Mouse (Mus musculus): ENCODE data around the gene Fam25c. TPM values are rescaled to one million over a fixed set of nuclear protein-coding genes. Genes with fewer than 3 reads are reported as not detected.

Gene Fam25c
- polyA plus RNA-seq, 1 experiment from 2014 or later, result not detected

DNA sequence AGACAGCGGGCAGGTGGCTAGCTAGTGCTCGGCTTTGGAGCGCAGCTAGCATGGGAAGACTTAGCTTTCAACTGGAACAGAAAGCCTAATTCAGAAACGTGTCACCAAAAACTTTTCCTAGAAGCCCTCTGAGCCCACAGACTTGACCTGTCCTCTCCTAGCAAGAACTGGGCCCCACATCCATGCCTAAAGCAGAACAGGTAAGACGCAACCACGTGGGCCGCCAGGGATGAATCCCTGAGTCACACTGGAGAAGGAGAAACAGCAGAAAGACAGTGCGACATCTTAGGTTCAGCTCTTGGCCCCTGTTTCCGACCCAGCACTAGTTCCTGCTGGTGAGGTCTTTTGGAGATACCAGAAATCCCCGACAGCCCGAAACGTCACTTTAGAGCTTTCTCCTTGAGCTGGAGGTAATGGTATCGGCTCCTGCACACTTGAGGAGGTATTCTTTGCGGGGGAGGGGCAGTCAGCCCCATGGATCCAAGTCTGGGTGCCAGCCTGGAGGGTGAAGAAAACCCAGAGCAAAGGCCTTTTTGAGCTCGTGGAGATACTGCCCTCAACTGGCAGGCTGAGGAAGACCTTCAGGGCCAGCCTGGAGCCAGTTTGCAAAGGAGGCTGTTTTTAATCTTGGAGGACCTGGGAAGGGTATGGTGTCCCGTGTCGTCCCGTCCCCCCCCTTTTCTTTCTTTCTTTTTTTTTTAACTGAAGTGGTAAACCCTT is 7.7 kb upstream of the Fam25c start:
- H3K4me2 ChIP-seq (replicated peaks), result peak overlapping the region; percentile 86
- peak overlapping the region; percentile 46 for H3K4me3 ChIP-seq
- H3K9ac ChIP-seq (replicated peaks), result peak overlapping the region; percentile 64
- H3K27me3 ChIP-seq, result no peaks in the 10 kb centered on the region
- no peak overlapping the region; the same call in 1 of the 2 replicates for H3K27ac ChIP-seq (replicated peaks)
- H3K9me3 ChIP-seq, result no peaks in the 10 kb centered on the region
- WGBS, result 34% methylated on average over 18 of the region's 18 CpGs
- H3K36me3 ChIP-seq, result no peaks in the 10 kb centered on the region
- H3K4me1 ChIP-seq, result peaks cover 16% of the 10 kb centered on the region
- peak; percentile 72 for ATAC-seq (replicated peaks)

DNA sequence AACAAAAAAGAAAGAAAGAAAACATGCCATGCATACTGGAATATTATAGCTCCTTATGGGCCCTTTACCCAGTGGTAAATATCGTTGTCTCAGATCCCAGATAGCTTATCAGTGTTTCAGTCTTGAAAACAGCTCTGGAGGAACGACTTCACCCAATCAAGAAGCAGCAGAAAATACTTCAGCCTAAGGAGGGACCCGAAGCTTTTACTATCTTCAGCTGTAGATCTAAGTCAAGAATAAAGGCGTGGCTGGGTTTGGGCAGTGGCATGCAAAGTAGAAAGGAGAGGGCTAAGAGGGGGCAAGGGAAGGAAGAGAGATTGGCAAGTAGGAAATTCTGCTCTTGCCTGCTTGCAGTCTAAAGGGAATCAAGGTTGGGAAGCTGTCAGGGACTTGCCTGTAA is 6.9 kb upstream of the Fam25c start:
- no peak overlapping the region for H3K4me2 ChIP-seq (replicated peaks)
- no peak overlapping the region for H3K27ac ChIP-seq (replicated peaks)
- H3K4me3 ChIP-seq, result no peak overlapping the region
- no peak for ATAC-seq (replicated peaks)
- 87% methylated on average over 4 of the region's 4 CpGs for WGBS
- no peak overlapping the region for H3K9ac ChIP-seq (replicated peaks)
- peaks cover 16% of the 10 kb centered on the region for H3K4me1 ChIP-seq
- no peaks in the 10 kb centered on the region for H3K9me3 ChIP-seq
- no peaks in the 10 kb centered on the region for H3K27me3 ChIP-seq
- no peaks in the 10 kb centered on the region for H3K36me3 ChIP-seq

DNA sequence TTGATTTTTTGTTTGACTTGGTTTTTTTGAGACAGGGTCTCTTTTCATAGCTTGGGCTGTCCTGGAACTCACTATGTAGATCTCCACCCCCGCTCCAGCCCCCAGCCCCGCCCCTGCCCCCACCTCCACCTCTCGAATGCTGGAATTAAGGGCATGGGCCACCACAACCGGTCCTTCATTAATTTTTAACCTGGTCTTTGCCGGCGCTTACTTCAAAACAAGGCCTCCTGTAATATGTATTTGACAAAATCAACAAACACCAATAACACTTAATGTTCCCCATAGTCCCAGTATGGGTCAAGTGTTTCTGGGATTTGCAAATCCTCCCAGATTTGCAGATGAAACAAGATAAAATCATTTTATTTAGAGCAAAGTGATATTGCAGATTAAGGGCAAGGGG is 5.0 kb upstream of the Fam25c start:
- H3K27ac ChIP-seq (replicated peaks), result no peak overlapping the region
- H3K36me3 ChIP-seq, result no peaks in the 10 kb centered on the region
- H3K4me1 ChIP-seq, result peaks cover 16% of the 10 kb centered on the region
- no peaks in the 10 kb centered on the region for H3K27me3 ChIP-seq
- no peak overlapping the region for H3K4me3 ChIP-seq
- H3K9ac ChIP-seq (replicated peaks), result no peak overlapping the region
- WGBS, result 41% methylated on average over 6 of the region's 6 CpGs
- ATAC-seq (replicated peaks), result no peak
- H3K4me2 ChIP-seq (replicated peaks), result no peak overlapping the region
- no peaks in the 10 kb centered on the region for H3K9me3 ChIP-seq

DNA sequence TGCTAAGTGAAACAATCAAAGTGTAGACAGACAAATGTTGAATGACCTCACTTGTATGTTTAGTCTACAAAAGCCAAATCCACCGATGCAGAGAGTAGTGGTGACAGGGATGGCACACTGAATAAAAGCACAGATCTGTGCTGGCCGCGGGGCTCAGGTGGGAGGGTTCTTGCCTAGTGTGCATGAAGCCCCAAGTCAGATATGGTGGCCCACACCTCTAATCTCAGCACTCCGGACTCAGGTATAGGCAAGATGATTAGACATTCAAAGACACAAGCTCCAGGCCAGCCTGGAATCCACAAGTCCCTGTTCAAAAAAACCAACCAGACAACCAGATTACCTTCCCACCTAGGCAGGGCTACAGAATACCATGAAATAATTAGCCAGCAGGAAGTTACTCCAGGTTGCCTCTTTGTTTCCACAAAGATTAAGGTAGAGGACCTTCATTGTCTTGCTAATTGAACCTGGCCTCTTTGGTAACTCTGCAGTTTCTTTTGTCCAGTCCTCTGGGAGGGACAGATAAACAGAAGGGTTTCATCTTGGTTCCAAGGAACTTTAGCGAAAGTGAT is 4.5 kb upstream of the Fam25c start:
- WGBS, result 25% methylated on average over 5 of the region's 5 CpGs
- Histone ChIP-seq H3K9ac (replicated peaks) (no peak overlapping the region), H3K27me3 (no peaks in the 10 kb centered on the region), H3K9me3 (no peaks in the 10 kb centered on the region), H3K27ac (replicated peaks) (no peak overlapping the region), H3K4me2 (replicated peaks) (no peak overlapping the region), H3K4me1 (peaks cover 16% of the 10 kb centered on the region), H3K36me3 (no peaks in the 10 kb centered on the region), H3K4me3 (no peak overlapping the region)
- ATAC-seq (replicated peaks), result no peak

DNA sequence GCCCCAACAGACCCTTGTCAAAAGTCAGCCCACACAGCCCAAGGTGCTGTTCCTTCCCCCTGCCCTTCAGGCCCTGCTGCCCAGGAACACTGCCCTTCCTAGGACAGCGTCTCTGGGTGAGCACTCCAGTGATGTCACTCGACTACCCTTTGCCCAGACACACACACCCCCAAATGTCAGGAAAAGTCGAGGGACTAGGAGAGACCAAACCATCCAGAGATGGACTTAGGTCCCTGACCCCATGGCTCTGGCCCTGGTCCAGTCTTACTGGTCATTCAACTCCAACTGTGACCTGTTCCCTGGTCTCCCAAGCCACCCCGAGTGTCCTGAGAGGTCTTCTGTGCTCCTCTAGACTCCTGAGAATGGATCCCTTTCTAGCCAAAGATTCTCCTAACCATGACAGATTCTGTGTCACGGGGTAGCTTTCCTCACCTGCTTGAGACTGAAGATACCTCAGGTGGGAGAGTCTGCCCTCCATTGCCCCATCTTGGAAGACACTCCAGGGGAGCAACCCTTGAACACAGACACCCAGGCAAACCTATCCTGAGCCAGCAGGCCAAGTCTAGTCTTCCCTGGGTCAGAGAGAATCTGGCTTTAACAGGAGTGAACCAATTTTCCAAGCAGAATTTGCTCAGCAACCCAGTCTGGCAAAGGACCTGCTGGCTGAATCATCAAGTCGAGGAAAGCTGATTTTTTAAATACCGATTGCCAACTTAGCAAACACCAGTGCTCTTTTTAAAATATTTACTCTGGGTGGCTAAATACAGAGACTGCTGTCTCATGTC is 2.6 kb upstream of the Fam25c start:
- Histone ChIP-seq H3K36me3 (no peaks in the 10 kb centered on the region), H3K9me3 (no peaks in the 10 kb centered on the region), H3K27me3 (no peaks in the 10 kb centered on the region), H3K4me1 (no peaks in the 10 kb centered on the region), H3K9ac (replicated peaks) (no peak overlapping the region), H3K4me2 (replicated peaks) (no peak overlapping the region), H3K27ac (replicated peaks) (no peak overlapping the region), H3K4me3 (no peak overlapping the region)
- ATAC-seq (replicated peaks), result no peak
- WGBS, result 73% methylated on average over 7 of the region's 7 CpGs

DNA sequence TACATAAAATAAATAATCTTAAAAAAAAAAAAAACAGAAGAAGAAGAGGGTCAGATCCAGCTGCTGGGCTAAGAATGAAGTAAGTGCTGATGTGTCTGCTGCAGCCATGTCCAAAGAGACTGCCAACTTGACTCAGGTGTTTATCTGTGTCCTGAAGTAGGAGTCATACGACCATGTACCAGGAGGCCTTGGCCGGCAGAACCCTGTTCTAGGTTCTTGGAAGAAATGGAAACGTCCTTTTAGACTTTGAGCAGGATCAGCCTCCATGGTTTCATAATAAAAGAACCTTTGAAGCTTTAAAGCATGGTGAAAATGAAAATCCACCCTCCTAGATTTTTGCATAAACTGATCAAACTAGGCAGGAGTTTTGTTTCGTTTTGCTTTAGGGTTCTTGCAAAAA is 777 bp downstream of the Fam25c start:
- H3K4me1 ChIP-seq, result no peaks in the 10 kb centered on the region
- H3K27me3 ChIP-seq, result no peaks in the 10 kb centered on the region
- H3K4me2 ChIP-seq (replicated peaks), result no peak overlapping the region
- no peak overlapping the region for H3K27ac ChIP-seq (replicated peaks)
- no peaks in the 10 kb centered on the region for H3K9me3 ChIP-seq
- H3K4me3 ChIP-seq, result no peak overlapping the region
- no peak for ATAC-seq (replicated peaks)
- WGBS, result 85% methylated on average over 4 of the region's 4 CpGs
- no peak overlapping the region for H3K9ac ChIP-seq (replicated peaks)
- no peaks in the 10 kb centered on the region for H3K36me3 ChIP-seq

DNA sequence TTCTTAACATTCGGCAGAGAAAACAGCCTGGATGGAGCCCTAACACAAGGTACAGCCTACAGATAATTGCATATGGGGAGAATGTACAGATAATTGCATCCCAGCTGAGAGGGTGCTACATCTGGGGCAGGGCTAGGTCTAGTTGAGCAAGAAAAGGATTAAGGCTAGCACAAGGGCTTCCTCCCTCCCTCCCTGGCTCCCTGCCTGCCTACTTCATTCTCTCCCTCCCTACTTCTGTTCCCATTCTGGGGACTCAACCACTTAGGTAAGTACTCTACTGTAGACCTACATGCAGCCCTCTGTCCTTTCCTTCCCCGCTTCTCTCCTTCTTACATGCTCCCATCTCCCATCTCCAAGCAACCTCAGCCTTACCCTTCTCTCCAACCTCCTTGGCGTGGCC is 1.9 kb downstream of the Fam25c start:
- WGBS, result 84% methylated on average over 3 of the region's 3 CpGs
- no peak overlapping the region for H3K4me3 ChIP-seq
- no peaks in the 10 kb centered on the region for H3K27me3 ChIP-seq
- H3K9ac ChIP-seq (replicated peaks), result no peak overlapping the region
- H3K27ac ChIP-seq (replicated peaks), result no peak overlapping the region
- no peak for ATAC-seq (replicated peaks)
- no peak overlapping the region for H3K4me2 ChIP-seq (replicated peaks)
- no peaks in the 10 kb centered on the region for H3K4me1 ChIP-seq
- no peaks in the 10 kb centered on the region for H3K36me3 ChIP-seq
- no peaks in the 10 kb centered on the region for H3K9me3 ChIP-seq

DNA sequence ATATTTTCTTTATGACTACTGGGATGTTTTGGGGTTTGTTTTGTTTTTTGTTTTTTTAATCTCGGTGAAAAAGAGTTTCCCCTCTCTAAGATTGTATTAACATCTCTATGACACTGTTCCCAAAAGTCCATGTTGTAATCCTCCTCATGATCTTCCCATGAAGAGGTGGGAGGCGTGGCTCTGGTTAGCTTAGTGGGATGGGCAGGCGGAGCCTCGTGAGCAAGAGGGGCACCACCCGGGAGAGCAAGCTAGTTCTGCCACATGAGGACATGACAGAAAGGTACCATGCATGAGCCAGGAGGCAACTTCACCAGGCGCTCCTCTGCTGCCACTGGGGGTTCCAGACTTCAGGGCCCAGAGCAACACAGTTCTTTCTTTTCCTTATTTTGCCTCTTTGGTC is 2.7 kb downstream of the Fam25c start:
- Histone ChIP-seq H3K4me2 (replicated peaks) (no peak overlapping the region), H3K4me3 (no peak overlapping the region), H3K36me3 (no peaks in the 10 kb centered on the region), H3K9me3 (no peaks in the 10 kb centered on the region), H3K27me3 (no peaks in the 10 kb centered on the region), H3K9ac (replicated peaks) (no peak overlapping the region), H3K27ac (replicated peaks) (no peak overlapping the region), H3K4me1 (no peaks in the 10 kb centered on the region)
- WGBS, result 69% methylated on average over 6 of the region's 6 CpGs
- ATAC-seq (replicated peaks), result no peak

DNA sequence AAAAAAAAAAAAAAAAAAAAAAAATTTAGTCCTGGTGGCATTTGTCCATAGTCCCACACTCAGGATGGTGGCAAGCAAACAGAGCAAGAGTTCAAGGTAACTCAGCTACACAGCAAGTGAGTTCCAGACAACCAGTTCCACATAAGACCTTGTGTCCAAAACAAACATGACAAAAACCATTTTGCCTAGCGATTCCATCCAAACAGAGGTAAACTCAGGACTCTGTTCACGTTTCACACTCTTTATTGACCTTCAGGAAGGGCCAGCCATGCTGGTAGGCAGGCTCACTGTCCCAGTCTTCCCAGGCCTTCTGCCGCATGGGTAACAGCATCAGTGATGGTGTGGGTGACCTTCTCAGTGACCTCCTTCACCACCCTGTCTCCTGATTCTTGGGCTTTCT is 3.6 kb downstream of the Fam25c start:
- no peaks in the 10 kb centered on the region for H3K27me3 ChIP-seq
- no peak overlapping the region for H3K4me3 ChIP-seq
- H3K9me3 ChIP-seq, result no peaks in the 10 kb centered on the region
- no peak overlapping the region for H3K27ac ChIP-seq (replicated peaks)
- no peaks in the 10 kb centered on the region for H3K4me1 ChIP-seq
- ATAC-seq (replicated peaks), result no peak
- no peak overlapping the region for H3K4me2 ChIP-seq (replicated peaks)
- 78% methylated on average over 3 of the region's 3 CpGs for WGBS
- no peak overlapping the region for H3K9ac ChIP-seq (replicated peaks)
- H3K36me3 ChIP-seq, result no peaks in the 10 kb centered on the region

DNA sequence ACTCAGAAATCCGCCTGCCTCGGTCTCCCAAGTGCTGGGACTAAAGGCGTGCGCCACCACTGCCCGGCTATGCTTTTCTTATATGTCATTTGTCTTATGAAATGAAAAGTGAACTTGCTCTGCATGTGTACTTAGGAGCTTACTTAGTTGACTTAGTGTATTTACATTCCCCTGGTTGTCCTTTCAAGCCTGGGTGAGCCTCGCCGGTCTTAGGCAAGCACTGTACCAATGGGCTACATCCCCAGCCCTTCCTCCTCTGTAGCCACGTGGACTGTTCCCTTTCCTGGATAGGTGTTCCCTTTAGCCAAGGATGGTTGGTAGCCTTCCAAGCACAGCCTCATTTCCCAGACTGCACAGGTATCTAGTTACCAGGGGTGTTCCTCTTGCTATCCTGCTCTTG is 6.2 kb downstream of the Fam25c start:
- H3K4me3 ChIP-seq, result no peak overlapping the region
- ATAC-seq (replicated peaks), result no peak
- H3K9ac ChIP-seq (replicated peaks), result no peak overlapping the region
- peaks cover 5% of the 10 kb centered on the region; the same call in 1 of the 2 replicates for H3K36me3 ChIP-seq
- no peak overlapping the region for H3K4me2 ChIP-seq (replicated peaks)
- 87% methylated on average over 8 of the region's 8 CpGs for whole genome bisulfite sequencing
- H3K27me3 ChIP-seq, result no peaks in the 10 kb centered on the region
- H3K27ac ChIP-seq (replicated peaks), result no peak overlapping the region
- no peaks in the 10 kb centered on the region for H3K4me1 ChIP-seq
- H3K9me3 ChIP-seq, result no peaks in the 10 kb centered on the region

DNA sequence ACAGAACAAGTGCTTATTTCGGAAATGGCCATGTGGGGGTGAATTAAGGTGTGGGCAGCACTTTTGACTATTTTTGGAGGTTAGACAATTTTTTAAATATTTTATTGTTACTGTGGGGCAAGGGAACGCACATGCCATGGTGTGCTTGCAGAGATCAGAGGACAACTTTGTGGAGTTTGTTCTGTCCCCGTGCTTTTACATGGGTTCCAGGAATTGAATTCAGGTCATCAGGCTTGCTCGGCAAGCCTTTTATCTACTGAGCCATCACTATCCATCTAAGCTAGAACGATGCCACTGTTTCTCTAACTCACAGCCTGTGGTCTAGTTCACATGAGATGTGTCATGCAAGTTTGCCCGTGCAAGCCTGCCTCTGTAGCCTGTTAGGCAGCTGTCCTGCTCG is 6.9 kb downstream of the Fam25c start:
- no peak for ATAC-seq (replicated peaks)
- WGBS, result 84% methylated on average over 7 of the region's 7 CpGs
- Histone ChIP-seq H3K9me3 (no peaks in the 10 kb centered on the region), H3K4me1 (no peaks in the 10 kb centered on the region), H3K4me2 (replicated peaks) (no peak overlapping the region), H3K4me3 (no peak overlapping the region), H3K9ac (replicated peaks) (no peak overlapping the region), H3K27me3 (no peaks in the 10 kb centered on the region), H3K36me3 (peaks cover 8% of the 10 kb centered on the region), H3K27ac (replicated peaks) (no peak overlapping the region)

DNA sequence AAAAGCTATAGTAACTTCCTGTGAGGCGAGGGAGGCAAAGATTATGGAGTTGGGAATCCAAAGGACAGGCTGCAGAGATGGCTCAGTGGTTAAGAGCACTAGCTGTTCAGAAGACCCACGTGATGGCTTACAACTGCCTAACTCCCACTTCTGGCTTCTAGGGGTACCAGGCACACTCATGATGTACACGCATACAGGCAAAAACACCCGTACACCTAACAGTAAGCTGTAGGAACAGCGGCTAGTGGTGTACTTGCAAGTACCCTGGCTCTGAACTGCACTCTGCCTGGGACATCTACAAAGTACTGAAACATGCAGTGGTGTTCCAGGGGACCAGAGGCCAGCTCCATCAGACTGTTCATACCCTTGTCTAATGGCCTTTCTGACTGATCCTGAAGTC is 8.1 kb downstream of the Fam25c start:
- H3K27me3 ChIP-seq, result no peaks in the 10 kb centered on the region
- H3K36me3 ChIP-seq, result peaks cover 20% of the 10 kb centered on the region
- H3K4me2 ChIP-seq (replicated peaks), result no peak overlapping the region
- no peak for ATAC-seq (replicated peaks)
- H3K9me3 ChIP-seq, result no peaks in the 10 kb centered on the region
- H3K4me3 ChIP-seq, result no peak overlapping the region
- H3K27ac ChIP-seq (replicated peaks), result no peak overlapping the region
- H3K4me1 ChIP-seq, result no peaks in the 10 kb centered on the region
- WGBS, result 90% methylated on average over 5 of the region's 5 CpGs
- H3K9ac ChIP-seq (replicated peaks), result no peak overlapping the region

All from forebrain, embryonic 15.5 days (tissue).